Mouse (Mus musculus) intestine, postnatal 0 days (tissue): ENCODE measurements at regions not wholly inside any gene's neighbourhood (a gene's known extent, or its start where the extent isn't known, plus 50 kb on each side); places are given as distances from the start of the nearest gene placed in this dataset.

ENCODE experiments used
- ATAC-seq: fragments of 200-750 bp; cut with Nextera tagmentation; 2 replicates; pipeline ENCODE4 v1.8.0; 2017; ENCODE audit warnings: mild to moderate bottlenecking, moderate TSS enrichment, moderate library complexity
- H3K27ac ChIP-seq: fragments of 300-500 bp; sonication (generic); 2 replicates; pipeline ENCODE4 v1.5.1; 2014; ENCODE audit warnings: mild to moderate bottlenecking, low read depth, low read length, moderate library complexity
- H3K27me3 ChIP-seq: fragments of 300-500 bp; sonication (generic); replicated peaks from 2 replicates; pipeline ENCODE4 v1.6.1; 2014; ENCODE audit warnings: low read length, mixed read lengths; ENCODE audit not compliant: control insufficient read depth, insufficient read depth
- H3K36me3 ChIP-seq: fragments of 300-500 bp; sonication (generic); 2 replicates; pipeline ENCODE4 v1.6.1; 2014; ENCODE audit warnings: mild to moderate bottlenecking, moderate library complexity; ENCODE audit not compliant: control insufficient read depth, insufficient read depth
- H3K4me1 ChIP-seq: fragments of 300-500 bp; sonication (generic); replicated peaks from 2 replicates; pipeline ENCODE4 v1.6.1; 2014; ENCODE audit warnings: antibody characterized with exemption, low read length, mixed read lengths; ENCODE audit not compliant: control insufficient read depth, insufficient read depth
- H3K4me2 ChIP-seq: fragments of 300-500 bp; sonication (generic); replicated peaks from 2 replicates; pipeline ENCODE4 v1.6.1; 2014; ENCODE audit warnings: low read depth, mild to moderate bottlenecking, moderate library complexity
- H3K4me3 ChIP-seq: fragments of 300-500 bp; sonication (generic); 2 replicates; pipeline ENCODE4 v1.5.1; 2014; ENCODE audit warnings: low read depth, low read length
- H3K9ac ChIP-seq: fragments of 300-500 bp; sonication (generic); 2 replicates; pipeline ENCODE4 v1.6.1; 2014; ENCODE audit warnings: mild to moderate bottlenecking, low read depth, low read length
- H3K9me3 ChIP-seq: fragments of 300-500 bp; sonication (generic); 2 replicates; pipeline ENCODE4 v1.6.1; 2016; ENCODE audit warnings: mixed run types; ENCODE audit not compliant: control insufficient read depth
- CTCF ChIP-seq: sonication (generic); IDR thresholded peaks from 2 replicates; pipeline ENCODE4 v1.5.1; 2016; ENCODE audit warnings: low read depth, mild to moderate bottlenecking, control low read depth, antibody characterized with exemption, moderate library complexity
- WGBS: fragments of 180-500 bp; shearing (Covaris S2); extraction: QIAGEN DNeasy Blood & Tissue Kit; methylation state at CpG from one replicate; pipeline ENCODE4 v1.1.7; 2014; 5-methylcytosine and 5-hydroxymethylcytosine counted together

DNA sequence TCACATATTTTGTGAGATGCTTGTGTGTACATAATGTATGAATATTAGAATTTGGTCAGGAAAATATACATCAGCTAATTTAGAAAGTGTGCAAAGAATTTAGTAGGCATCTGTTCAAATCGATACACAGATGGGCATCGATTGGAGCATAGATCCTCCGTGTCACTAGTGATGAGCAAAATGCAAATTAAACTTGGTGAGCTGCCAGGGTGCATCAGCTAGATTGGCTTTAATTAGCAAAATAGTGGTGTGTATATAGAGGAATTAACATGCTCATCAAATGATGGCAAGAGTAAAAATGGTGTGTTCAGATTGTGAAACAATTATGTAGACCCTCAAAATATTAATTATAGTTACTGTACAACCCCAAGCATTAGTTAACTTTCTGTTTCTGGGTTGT, 501.9 kb upstream of the Btbd3 start:
- WGBS, result 92% methylated on average over 3 of the region's 3 CpGs
- ATAC-seq, result no peak
- H3K4me3 ChIP-seq, result no peak overlapping the region
- no peak for TF ChIP-seq CTCF
- no peaks in the 10 kb centered on the region for H3K27me3 ChIP-seq
- H3K9me3 ChIP-seq, result no peaks in the 10 kb centered on the region
- H3K4me1 ChIP-seq, result no peaks in the 10 kb centered on the region
- H3K4me2 ChIP-seq, result no peak overlapping the region
- H3K36me3 ChIP-seq, result no peaks in the 10 kb centered on the region
- no peak overlapping the region for H3K27ac ChIP-seq
- H3K9ac ChIP-seq, result no peak overlapping the region

DNA sequence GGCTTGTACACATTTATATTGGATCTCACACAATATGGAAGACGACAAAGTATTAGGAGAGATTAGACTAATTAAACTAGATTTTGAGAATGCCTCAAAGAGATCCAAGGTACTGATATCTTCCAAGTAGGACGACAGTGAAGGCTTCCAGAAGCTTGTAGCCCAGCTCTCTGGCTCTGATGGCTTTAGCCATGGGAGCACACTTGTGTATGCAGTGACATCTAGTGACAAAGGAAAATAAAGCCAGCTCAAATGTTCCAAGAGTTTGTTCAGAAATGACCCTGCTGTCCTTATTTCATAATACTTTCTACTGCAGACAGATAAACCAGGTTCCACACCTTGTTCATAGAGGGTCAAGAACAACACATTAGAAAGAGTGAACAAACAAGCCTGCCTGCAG, 524.0 kb upstream of the Btbd3 start:
- ATAC-seq, result no peak
- H3K4me3 ChIP-seq, result no peak overlapping the region
- WGBS, result 5% methylated on average over 2 of the region's 2 CpGs
- peak; percentile 83 for TF ChIP-seq CTCF
- H3K36me3 ChIP-seq, result no peaks in the 10 kb centered on the region
- H3K4me1 ChIP-seq, result no peaks in the 10 kb centered on the region
- no peak overlapping the region for H3K9ac ChIP-seq
- no peaks in the 10 kb centered on the region for H3K9me3 ChIP-seq
- H3K27me3 ChIP-seq, result no peaks in the 10 kb centered on the region
- no peak overlapping the region for H3K4me2 ChIP-seq
- H3K27ac ChIP-seq, result no peak overlapping the region

DNA sequence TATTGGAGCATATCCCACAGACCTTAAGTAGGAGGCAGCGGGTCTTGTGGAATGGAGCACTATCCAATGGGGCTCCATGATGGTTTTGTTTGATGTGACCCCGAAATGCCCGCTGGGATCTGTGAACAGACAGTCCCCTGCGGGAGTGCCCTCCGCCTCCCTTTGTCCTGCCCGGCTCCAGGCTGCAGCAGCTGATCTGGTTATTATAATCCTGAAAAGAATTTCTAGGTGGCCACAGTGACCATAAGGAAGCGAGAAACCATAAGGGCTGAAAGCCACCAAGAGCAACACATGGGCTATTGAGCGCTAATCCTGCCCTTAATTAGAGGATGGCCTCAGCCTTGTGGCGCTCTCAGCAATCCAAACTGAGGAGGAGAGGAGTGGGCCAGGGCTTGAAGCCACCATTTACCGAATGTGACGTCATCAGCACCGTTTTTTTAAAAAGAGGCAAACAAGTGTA, 525.9 kb upstream of the Btbd3 start:
- Histone ChIP-seq H3K27ac (no peak overlapping the region), H3K4me1 (no peaks in the 10 kb centered on the region), H3K4me3 (no peak overlapping the region), H3K9ac (no peak overlapping the region), H3K4me2 (no peak overlapping the region), H3K36me3 (no peaks in the 10 kb centered on the region), H3K27me3 (no peaks in the 10 kb centered on the region), H3K9me3 (no peaks in the 10 kb centered on the region)
- WGBS, result 83% methylated on average over 12 of the region's 12 CpGs
- no peak for TF ChIP-seq CTCF
- no peak for ATAC-seq

DNA sequence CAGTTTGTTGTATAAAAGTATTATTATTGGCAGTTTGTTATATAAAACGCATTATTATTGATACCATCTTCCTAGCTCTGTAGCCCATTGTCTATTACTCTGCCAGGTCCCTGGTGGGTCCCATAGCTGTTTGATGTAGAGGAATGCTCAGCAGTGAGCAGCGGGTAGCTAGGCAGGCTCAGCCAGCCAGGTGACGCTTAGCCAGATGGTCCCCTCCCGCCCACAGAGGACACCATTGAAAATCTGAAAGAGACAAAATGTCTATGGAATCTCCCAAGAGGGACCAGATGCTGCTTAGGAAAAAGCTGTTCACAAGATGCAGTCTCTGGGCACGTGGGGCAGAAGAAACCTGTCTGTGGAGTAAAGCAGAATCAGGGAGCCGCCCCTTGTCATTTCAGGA, 526.5 kb upstream of the Btbd3 start:
- 89% methylated on average over 6 of the region's 6 CpGs for WGBS
- no peaks in the 10 kb centered on the region for H3K4me1 ChIP-seq
- no peak overlapping the region for H3K4me2 ChIP-seq
- no peaks in the 10 kb centered on the region for H3K27me3 ChIP-seq
- no peaks in the 10 kb centered on the region for H3K36me3 ChIP-seq
- no peak overlapping the region for H3K27ac ChIP-seq
- ATAC-seq, result no peak
- no peaks in the 10 kb centered on the region for H3K9me3 ChIP-seq
- H3K9ac ChIP-seq, result no peak overlapping the region
- TF ChIP-seq CTCF, result no peak
- H3K4me3 ChIP-seq, result no peak overlapping the region

GRCm38 (mm10) chr2:137729207-137729606, 527.2 kb upstream of the Btbd3 start:
- Histone ChIP-seq H3K36me3 (no peaks in the 10 kb centered on the region), H3K9me3 (no peaks in the 10 kb centered on the region), H3K9ac (no peak overlapping the region), H3K4me1 (no peaks in the 10 kb centered on the region), H3K27ac (no peak overlapping the region), H3K4me3 (no peak overlapping the region), H3K27me3 (no peaks in the 10 kb centered on the region), H3K4me2 (no peak overlapping the region)
- WGBS, result 40% methylated on average over 4 of the region's 4 CpGs
- peak; percentile 32 for TF ChIP-seq CTCF
- ATAC-seq, result no peak

- no peaks in the 10 kb centered on the region for H3K36me3 ChIP-seq
- H3K27me3 ChIP-seq, result no peaks in the 10 kb centered on the region
- H3K9me3 ChIP-seq, result no peaks in the 10 kb centered on the region
- no peak for TF ChIP-seq CTCF
- H3K9ac ChIP-seq, result no peak overlapping the region
- no peak for ATAC-seq
- no peaks in the 10 kb centered on the region for H3K4me1 ChIP-seq
- no peak overlapping the region for H3K27ac ChIP-seq
- H3K4me3 ChIP-seq, result no peak overlapping the region
- H3K4me2 ChIP-seq, result no peak overlapping the region
- 95% methylated on average over 1 of the region's 1 CpGs for WGBS
These were observed 532.7 kb upstream of the Btbd3 start for GRCm38 (mm10) chr2:137723651-137724050.

- Histone ChIP-seq H3K36me3 (no peaks in the 10 kb centered on the region), H3K4me3 (no peak overlapping the region), H3K9ac (no peak overlapping the region), H3K4me2 (no peak overlapping the region), H3K27me3 (no peaks in the 10 kb centered on the region), H3K4me1 (no peaks in the 10 kb centered on the region), H3K9me3 (no peaks in the 10 kb centered on the region), H3K27ac (no peak overlapping the region)
- no peak for TF ChIP-seq CTCF
- 49% methylated on average over 7 of the region's 7 CpGs for WGBS
- no peak for ATAC-seq
These were observed 534.5 kb upstream of the Btbd3 start for GRCm38 (mm10) chr2:137721767-137722424.
